Mouse (Mus musculus): ENCODE measurements around the gene Rp9.

DNA sequence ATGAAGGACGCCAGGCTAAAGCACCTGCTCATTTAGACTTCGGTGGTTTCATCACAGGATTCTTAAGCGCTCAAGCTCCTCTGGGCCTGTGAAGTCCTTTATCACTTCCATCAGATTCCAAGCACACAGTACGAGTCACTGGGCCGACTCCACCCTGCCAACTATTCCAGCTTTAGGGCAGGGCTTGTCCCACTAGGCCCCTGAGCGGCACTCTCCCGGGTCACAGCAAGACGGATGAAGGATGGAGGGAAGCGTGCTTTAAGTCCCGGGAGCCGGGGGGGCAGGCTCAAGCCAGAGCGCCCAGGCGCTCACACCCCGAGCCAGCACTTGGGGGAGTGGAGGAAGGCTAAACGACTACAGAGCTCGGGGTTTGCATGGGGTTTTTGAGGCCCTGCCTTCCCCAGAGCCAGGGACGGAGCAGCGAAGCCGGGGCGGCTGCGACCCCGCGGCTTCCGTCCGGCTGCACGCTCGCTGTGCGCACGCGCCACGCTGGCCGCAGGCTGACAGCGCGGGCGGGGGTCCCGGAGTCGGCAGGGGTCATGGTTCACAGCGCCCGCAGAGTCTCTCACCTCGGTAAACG, 81.1 kb downstream of the Rp9 start:
- TF ChIP-seq CTCF (IDR thresholded peaks at IDR 0.05; ENCODE audit: extremely low read depth, insufficient read depth, low read length) = no peak
- no peak for TF ChIP-seq POLR2A (IDR thresholded peaks at IDR 0.05; ENCODE audit: extremely low read depth, insufficient read depth, low read length)
